Mouse (Mus musculus) liver, adult 2 months (tissue): ENCODE data around the gene Rragd. TPM values are rescaled to one million over a fixed set of nuclear protein-coding genes. Genes with fewer than 3 reads are reported as not detected.
"Not testable (repeated sequence)": the region's sequence is repeated elsewhere in the genome, so short reads cannot be mapped to it uniquely, and the experiment has no call there.

Experiments
- DNase-seq: peaks from one replicate; pipeline ENCODE4 v3.0.0-alpha.2; 2011; ENCODE audit warnings: low read depth, low spot score; ENCODE audit errors: extremely low read depth
- H3K27ac ChIP-seq: fragments of 200-500 bp; replicated peaks from 2 replicates; pipeline ENCODE4 v1.5.1; 2012; ENCODE audit warnings: low read depth, mild to moderate bottlenecking, control low read depth, inconsistent platforms, low read length; ENCODE audit not compliant: insufficient read depth
- H3K27me3 ChIP-seq: fragments of 200-500 bp; 2 replicates; pipeline ENCODE4 v1.6.1; 2012; ENCODE audit warnings: mild to moderate bottlenecking, moderate library complexity, low read length, inconsistent platforms; ENCODE audit not compliant: control insufficient read depth, insufficient read depth
- H3K36me3 ChIP-seq: fragments of 200-500 bp; 2 replicates; pipeline ENCODE4 v1.6.1; 2012; ENCODE audit warnings: low read length, inconsistent platforms; ENCODE audit not compliant: control insufficient read depth, insufficient read depth
- H3K4me1 ChIP-seq: fragments of 200-500 bp; 2 replicates; pipeline ENCODE4 v1.6.1; 2011; ENCODE audit warnings: low read length; ENCODE audit not compliant: control insufficient read depth, insufficient read depth
- H3K4me3 ChIP-seq: fragments of 200-500 bp; 2 replicates; pipeline ENCODE4 v1.5.1; 2011; ENCODE audit warnings: low read depth, mild to moderate bottlenecking, control low read depth, low read length, moderate library complexity; ENCODE audit not compliant: insufficient read depth
- H3K79me2 ChIP-seq: fragments of 200-500 bp; 2 replicates; pipeline ENCODE4 v1.6.1; 2012; ENCODE audit warnings: inconsistent platforms, mild to moderate bottlenecking, low read length, moderate library complexity; ENCODE audit not compliant: control insufficient read depth, insufficient read depth
- H3K9ac ChIP-seq: fragments of 200-500 bp; 2 replicates; pipeline ENCODE4 v1.6.1; 2012; ENCODE audit warnings: low read depth, mild to moderate bottlenecking, control low read depth, inconsistent platforms, low read length
- CTCF ChIP-seq: fragments of 200-500 bp; IDR thresholded peaks from 2 replicates; pipeline ENCODE4 v1.5.1; 2011; ENCODE audit warnings: low read depth, low read length, control low read depth
- POLR2A ChIP-seq: fragments of 200-500 bp; IDR thresholded peaks from 2 replicates; pipeline ENCODE4 v1.6.1; 2011; ENCODE audit warnings: low read length, control low read depth; ENCODE audit not compliant: insufficient read depth; ENCODE audit errors: extremely low read depth
- WGBS: fragments of 180-500 bp; shearing (Covaris S2); methylation state at CpG from one replicate; pipeline ENCODE4 v1.1.7; 2018; 5-methylcytosine and 5-hydroxymethylcytosine counted together
- polyA plus RNA-seq: library from polyadenylated mRNA; depleted of rRNA; stranded (reverse); fragments of >200 nt; gene quantifications from 2 replicates; pipeline ENCODE4 v1.2.3, GENCODE M21; 2012
- total RNA-seq: library from RNA; depleted of rRNA; stranded (reverse); fragments of >200 nt; gene quantifications from 2 replicates; pipeline ENCODE4 v1.2.3, GENCODE M21; 2014

Rragd gene
- total and polyA plus RNA-seq, 2 experiments = 0.59 to 1.5 TPM

DNA sequence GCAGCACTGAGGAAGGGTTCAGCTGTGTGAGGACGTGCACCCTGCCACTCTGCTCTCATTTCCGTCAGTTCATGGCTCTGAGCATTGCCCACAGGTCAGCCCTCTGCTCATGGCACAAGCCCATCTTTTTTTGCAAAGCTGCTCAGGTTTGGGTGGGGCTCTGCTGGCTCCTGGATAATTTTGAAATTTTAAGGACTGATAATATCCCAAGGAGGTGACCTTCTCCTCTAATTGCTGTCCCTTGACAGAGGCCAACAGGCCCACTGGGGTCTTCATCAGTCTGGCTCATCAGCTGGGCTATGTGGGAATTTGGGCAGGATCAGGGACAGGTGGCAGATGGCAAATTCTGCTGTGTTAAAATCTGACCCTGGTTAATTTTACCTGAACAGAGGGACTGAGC lies 6.5 kb downstream of the Rragd start:
- no peak for DNase-seq
- Histone ChIP-seq H3K4me1 (no peaks in the 10 kb centered on the region), H3K4me3 (no peak overlapping the region), H3K27ac (no peak overlapping the region), H3K27me3 (no peaks in the 10 kb centered on the region), H3K79me2 (no peaks in the 10 kb centered on the region), H3K36me3 (no peaks in the 10 kb centered on the region), H3K9ac (no peak overlapping the region)
- WGBS = 73% methylated on average over 2 of the region's 2 CpGs
- TF ChIP-seq POLR2A (no peak), CTCF (no peak)

DNA sequence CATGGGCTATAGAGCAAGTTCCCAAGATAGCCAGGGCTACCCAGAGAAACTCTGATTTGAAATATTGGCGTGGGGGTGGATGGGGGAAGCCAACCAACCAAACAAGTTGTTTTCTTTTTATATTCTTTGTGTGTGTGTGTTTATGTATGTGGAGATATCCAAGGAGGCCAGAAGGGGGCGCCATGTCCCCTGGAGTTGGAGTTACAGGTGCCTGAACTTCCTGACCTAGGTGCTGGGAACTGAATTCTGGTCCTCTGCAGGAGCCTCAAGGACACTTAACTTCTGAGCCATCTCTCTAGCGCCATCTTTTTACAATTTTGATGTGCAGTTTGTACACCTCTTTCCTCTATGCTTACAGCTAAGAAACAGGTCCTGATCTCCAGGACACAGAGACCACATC lies 11.3 kb downstream of the Rragd start:
- H3K9ac ChIP-seq = no peak overlapping the region
- TF ChIP-seq POLR2A = no peak
- TF ChIP-seq CTCF = no peak
- H3K27me3 ChIP-seq = no peaks in the 10 kb centered on the region
- DNase-seq = no peak
- no peaks in the 10 kb centered on the region for H3K4me1 ChIP-seq
- H3K79me2 ChIP-seq = no peaks in the 10 kb centered on the region
- no peaks in the 10 kb centered on the region for H3K36me3 ChIP-seq
- H3K27ac ChIP-seq = no peak overlapping the region
- 81% methylated on average over 3 of the region's 3 CpGs for WGBS
- no peak overlapping the region for H3K4me3 ChIP-seq

GRCm38 (mm10) chr4:32996083-32996482 lies 13.2 kb downstream of the Rragd start:
- 95% methylated on average over 5 of the region's 5 CpGs for WGBS
- H3K4me1 ChIP-seq = no peaks in the 10 kb centered on the region
- no peak overlapping the region for H3K27ac ChIP-seq
- H3K4me3 ChIP-seq = no peak overlapping the region
- H3K79me2 ChIP-seq = no peaks in the 10 kb centered on the region
- no peaks in the 10 kb centered on the region for H3K36me3 ChIP-seq
- no peak for TF ChIP-seq CTCF
- TF ChIP-seq POLR2A = no peak
- H3K27me3 ChIP-seq = no peaks in the 10 kb centered on the region
- no peak for DNase-seq
- no peak overlapping the region for H3K9ac ChIP-seq

- DNase-seq = no peak
- no peak overlapping the region for H3K9ac ChIP-seq
- H3K27ac ChIP-seq = no peak overlapping the region
- TF ChIP-seq CTCF = no peak
- no peak for TF ChIP-seq POLR2A
- no peaks in the 10 kb centered on the region for H3K4me1 ChIP-seq
- H3K79me2 ChIP-seq = no peaks in the 10 kb centered on the region
- no peaks in the 10 kb centered on the region for H3K27me3 ChIP-seq
- 89% methylated on average over 5 of the region's 5 CpGs for WGBS
- no peak overlapping the region for H3K4me3 ChIP-seq
- no peaks in the 10 kb centered on the region for H3K36me3 ChIP-seq
Observed at GRCm38 (mm10) chr4:32997571-32997970, 14.7 kb downstream of the Rragd start.

GRCm38 (mm10) chr4:32998996-32999395 lies 16.2 kb downstream of the Rragd start:
- 88% methylated on average over 8 of the region's 8 CpGs for WGBS
- Histone ChIP-seq H3K79me2 (no peaks in the 10 kb centered on the region), H3K27me3 (no peaks in the 10 kb centered on the region), H3K4me1 (no peaks in the 10 kb centered on the region), H3K36me3 (no peaks in the 10 kb centered on the region), H3K4me3 (no peak overlapping the region), H3K27ac (no peak overlapping the region), H3K9ac (no peak overlapping the region)
- no peak for TF ChIP-seq POLR2A
- TF ChIP-seq CTCF = no peak
- no peak for DNase-seq

GRCm38 (mm10) chr4:33002081-33002480 lies 19.2 kb downstream of the Rragd start:
- H3K9ac ChIP-seq = no peak overlapping the region
- no peaks in the 10 kb centered on the region for H3K36me3 ChIP-seq
- H3K79me2 ChIP-seq = no peaks in the 10 kb centered on the region
- no peaks in the 10 kb centered on the region for H3K4me1 ChIP-seq
- H3K4me3 ChIP-seq = no peak overlapping the region
- 59% methylated on average over 3 of the region's 3 CpGs for WGBS
- no peak for DNase-seq
- TF ChIP-seq POLR2A (no peak), CTCF (no peak)
- no peaks in the 10 kb centered on the region for H3K27me3 ChIP-seq
- H3K27ac ChIP-seq = no peak overlapping the region

DNA sequence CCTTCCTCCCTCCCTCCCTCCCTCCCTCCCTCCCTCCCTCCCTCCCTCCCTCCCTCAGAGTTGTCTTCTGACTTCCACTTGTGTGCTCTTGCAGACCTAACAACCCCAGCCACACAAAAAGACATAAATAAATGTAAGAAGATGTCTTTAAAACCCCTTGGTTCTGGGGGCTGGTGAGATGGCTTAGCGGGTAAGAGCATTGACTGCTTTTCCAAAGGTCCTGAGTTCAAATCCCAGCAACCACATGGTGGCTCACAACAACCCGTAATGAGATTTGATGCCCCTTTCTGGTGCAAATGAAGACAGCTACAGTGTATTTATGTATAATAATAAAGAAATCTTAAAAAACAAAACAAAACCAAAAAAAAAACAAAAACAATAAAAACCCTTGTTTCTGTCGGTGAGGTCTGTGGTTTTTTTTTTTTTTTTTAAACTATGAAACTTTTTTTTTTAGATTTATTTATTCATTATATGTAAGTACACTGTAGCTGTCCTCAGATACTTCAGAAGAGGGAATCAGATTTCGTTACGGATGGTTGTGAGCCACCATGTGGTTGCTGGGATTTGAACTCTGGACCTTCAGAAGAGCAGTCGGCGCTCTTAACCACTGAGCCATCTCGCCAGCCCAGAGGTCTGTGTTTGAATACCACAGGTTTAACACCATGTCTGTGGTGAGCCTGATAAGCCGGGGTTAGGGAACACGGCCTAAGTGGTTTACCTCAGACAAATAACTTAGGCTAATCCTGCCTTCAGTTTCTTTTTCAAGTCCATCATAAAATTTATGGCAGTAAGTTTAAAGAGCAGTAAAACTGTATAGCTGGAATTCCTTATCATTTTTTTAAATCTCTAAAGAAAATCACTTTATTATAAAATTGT lies 23.0 kb downstream of the Rragd start:
- not testable (repeated sequence) for H3K27me3 ChIP-seq, H3K4me1 ChIP-seq, H3K9ac ChIP-seq, H3K4me3 ChIP-seq, H3K79me2 ChIP-seq, H3K36me3 ChIP-seq, H3K27ac ChIP-seq, DNase-seq
- WGBS = 94% methylated on average over 10 of the region's 10 CpGs
